Mouse (Mus musculus) myocyte (in vitro differentiated cells): ENCODE measurements at regions not wholly inside any gene's neighbourhood (a gene's known extent, or its start where the extent isn't known, plus 50 kb on each side); places are given as distances from the start of the nearest gene placed in this dataset.

Source experiments
- E2F4 ChIP-seq: IDR thresholded peaks from one replicate; pipeline ENCODE4 v1.6.1; 2011; ENCODE audit warnings: mild to moderate bottlenecking, control low read depth, moderate library complexity; ENCODE audit not compliant: insufficient read depth
- REST ChIP-seq: IDR thresholded peaks from one replicate; pipeline ENCODE4 v1.6.1; 2011; ENCODE audit warnings: mild to moderate bottlenecking, control low read depth, moderate library complexity; ENCODE audit not compliant: insufficient read depth, insufficient read length

DNA sequence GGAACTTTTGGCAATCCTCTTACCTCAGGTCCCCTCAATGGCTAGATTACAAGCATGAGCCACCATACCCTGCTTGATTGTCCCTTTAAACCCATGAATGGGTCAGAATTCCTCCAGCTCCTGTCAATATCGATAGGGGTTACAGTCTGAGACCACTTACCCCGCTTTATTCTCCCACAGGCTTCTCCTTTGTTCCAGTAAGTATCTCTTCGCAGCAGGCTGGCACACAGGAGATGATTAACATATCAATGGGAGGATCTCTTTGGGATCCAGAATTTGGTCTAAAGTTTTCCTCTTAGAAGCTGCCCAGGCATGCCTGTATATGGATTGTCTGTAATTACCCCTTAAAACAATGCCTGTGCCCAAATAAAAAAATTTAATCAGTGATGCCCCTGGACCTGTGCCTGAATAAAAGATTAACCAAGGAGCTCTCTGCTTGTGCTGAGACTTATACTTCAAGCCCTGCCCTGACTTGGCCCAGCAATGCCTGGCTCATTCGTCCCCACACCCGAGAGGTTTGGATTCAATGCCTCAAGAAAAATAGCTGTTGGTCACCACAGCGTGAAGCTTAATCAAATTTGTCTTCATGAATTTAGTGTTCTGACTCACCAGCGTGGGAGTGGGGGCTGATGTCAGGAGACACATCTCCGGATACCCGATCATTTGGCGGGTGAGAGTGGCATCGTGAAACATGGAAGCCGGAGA lies 97.9 kb upstream of the Zfp217 start:
- TF ChIP-seq REST, result no peak
- no peak for TF ChIP-seq E2F4
